Mouse (Mus musculus) thymus, adult 2 months (tissue): ENCODE measurements around the gene Srsf10.
A peak's percentile ranks its signal among the peaks of the same experiment; 100 is the strongest.

Experiments
- CTCF ChIP-seq: fragments of 200-500 bp; IDR thresholded peaks from 2 replicates; pipeline ENCODE4 v1.5.1; 2012; ENCODE audit warnings: mild to moderate bottlenecking, control low read depth, low read length, moderate library complexity, borderline replicate concordance; ENCODE audit not compliant: control insufficient read depth, poor library complexity, insufficient read depth; ENCODE audit errors: extremely low read depth
- POLR2A ChIP-seq: fragments of 200-500 bp; IDR thresholded peaks from 2 replicates; pipeline ENCODE4 v1.6.1; 2012; ENCODE audit warnings: mild to moderate bottlenecking, low read length, control low read depth, moderate library complexity; ENCODE audit not compliant: control insufficient read depth, poor library complexity, insufficient read depth; ENCODE audit errors: extremely low read depth

- TF ChIP-seq CTCF (peak; percentile 72; the same call in 1 of the 2 replicates), POLR2A (no peak)
Observed at GRCm38 (mm10) chr4:135889884-135890283, 34.3 kb downstream of the Srsf10 start.
